Mouse (Mus musculus): ENCODE measurements around the gene Prr22. TPM values are rescaled to one million over a fixed set of nuclear protein-coding genes. Genes with fewer than 3 reads are reported as not detected.
A peak's percentile ranks its signal among the peaks of the same experiment; 100 is the strongest.

The Prr22 gene
- polyA plus RNA-seq, 1 experiment from 2014 or later = 1.8 TPM

GRCm38 (mm10) chr17:56766631-56767405 is 3.2 kb upstream of the Prr22 start:
- H3K9me3 ChIP-seq (ENCODE audit: low read length) = no peaks in the 10 kb centered on the region
- peaks cover 21% of the 10 kb centered on the region for H3K4me1 ChIP-seq (ENCODE audit: insufficient read depth, low read length)
- H3K27me3 ChIP-seq (ENCODE audit: insufficient read depth, low read length) = no peaks in the 10 kb centered on the region
- 95% methylated on average over 27 of the region's 27 CpGs for WGBS
- ATAC-seq (ENCODE audit: low FRiP score, low TSS enrichment) = no peak
- H3K4me3 ChIP-seq (ENCODE audit: low read length) = no peak overlapping the region
- peaks cover 41% of the 10 kb centered on the region for H3K36me3 ChIP-seq (ENCODE audit: insufficient read depth, low read length)
- H3K4me2 ChIP-seq (replicated peaks; ENCODE audit: low read depth, low read length) = no peak overlapping the region
- no peak overlapping the region for H3K27ac ChIP-seq (ENCODE audit: low read length)
- no peak overlapping the region for H3K9ac ChIP-seq (replicated peaks; ENCODE audit: low read length)

- no peaks in the 10 kb centered on the region for H3K27me3 ChIP-seq (ENCODE audit: insufficient read depth, low read length)
- H3K36me3 ChIP-seq (ENCODE audit: insufficient read depth, low read length) = peaks cover 41% of the 10 kb centered on the region
- H3K27ac ChIP-seq (ENCODE audit: low read length) = no peak overlapping the region
- no peak overlapping the region for H3K4me3 ChIP-seq (ENCODE audit: low read length)
- 94% methylated on average over 29 of the region's 29 CpGs for WGBS
- H3K4me2 ChIP-seq (replicated peaks; ENCODE audit: low read depth, low read length) = no peak overlapping the region
- H3K9ac ChIP-seq (replicated peaks; ENCODE audit: low read length) = no peak overlapping the region
- H3K9me3 ChIP-seq (ENCODE audit: low read length) = no peaks in the 10 kb centered on the region
- peaks cover 16% of the 10 kb centered on the region for H3K4me1 ChIP-seq (ENCODE audit: insufficient read depth, low read length)
- no peak for ATAC-seq (ENCODE audit: low FRiP score, low TSS enrichment)
These were observed 2.4 kb upstream of the Prr22 start for GRCm38 (mm10) chr17:56767531-56768135.

GRCm38 (mm10) chr17:56768941-56769340 is 1.1 kb upstream of the Prr22 start:
- H3K27me3 ChIP-seq (ENCODE audit: insufficient read depth, low read length) = no peaks in the 10 kb centered on the region
- H3K9ac ChIP-seq (replicated peaks; ENCODE audit: low read length) = no peak overlapping the region
- no peak overlapping the region for H3K4me3 ChIP-seq (ENCODE audit: low read length)
- H3K4me1 ChIP-seq (ENCODE audit: insufficient read depth, low read length) = peaks cover 10% of the 10 kb centered on the region
- no peak overlapping the region for H3K4me2 ChIP-seq (replicated peaks; ENCODE audit: low read depth, low read length)
- no peak for ATAC-seq (ENCODE audit: low FRiP score, low TSS enrichment)
- H3K36me3 ChIP-seq (ENCODE audit: insufficient read depth, low read length) = peaks cover 41% of the 10 kb centered on the region
- 94% methylated on average over 11 of the region's 11 CpGs for WGBS
- H3K27ac ChIP-seq (ENCODE audit: low read length) = no peak overlapping the region
- H3K9me3 ChIP-seq (ENCODE audit: low read length) = no peaks in the 10 kb centered on the region

GRCm38 (mm10) chr17:56777568-56777967 is 7.5 kb downstream of the Prr22 start:
- H3K27ac ChIP-seq (ENCODE audit: low read length) = no peak overlapping the region
- no peaks in the 10 kb centered on the region; the same call in 1 of the 2 replicates for H3K9me3 ChIP-seq (ENCODE audit: low read length)
- H3K27me3 ChIP-seq (ENCODE audit: insufficient read depth, low read length) = no peaks in the 10 kb centered on the region
- H3K4me2 ChIP-seq (replicated peaks; ENCODE audit: low read depth, low read length) = no peak overlapping the region
- H3K36me3 ChIP-seq (ENCODE audit: insufficient read depth, low read length) = no peaks in the 10 kb centered on the region
- H3K4me3 ChIP-seq (ENCODE audit: low read length) = no peak overlapping the region
- 93% methylated on average over 11 of the region's 11 CpGs for WGBS
- H3K4me1 ChIP-seq (ENCODE audit: insufficient read depth, low read length) = 0 out of 2 replicates have a peak, but pooled peaks cover 5% of the 10 kb centered on the region
- ATAC-seq (ENCODE audit: low FRiP score, low TSS enrichment) = no peak
- no peak overlapping the region for H3K9ac ChIP-seq (replicated peaks; ENCODE audit: low read length)

- H3K4me2 ChIP-seq (replicated peaks; ENCODE audit: low read depth, low read length) = no peak overlapping the region
- H3K27ac ChIP-seq (ENCODE audit: low read length) = no peak overlapping the region
- peak overlapping the region; percentile 3; the same call in 1 of the 2 replicates for H3K9ac ChIP-seq (replicated peaks; ENCODE audit: low read length)
- peak; percentile 64 for ATAC-seq (ENCODE audit: low FRiP score, low TSS enrichment)
- 32% methylated on average over 3 of the region's 3 CpGs for WGBS
- H3K36me3 ChIP-seq (ENCODE audit: insufficient read depth, low read length) = no peaks in the 10 kb centered on the region
- no peaks in the 10 kb centered on the region; the same call in 1 of the 2 replicates for H3K9me3 ChIP-seq (ENCODE audit: low read length)
- no peaks in the 10 kb centered on the region for H3K27me3 ChIP-seq (ENCODE audit: insufficient read depth, low read length)
- 0 out of 2 replicates have a peak, but pooled peaks cover 5% of the 10 kb centered on the region for H3K4me1 ChIP-seq (ENCODE audit: insufficient read depth, low read length)
- H3K4me3 ChIP-seq (ENCODE audit: low read length) = no peak overlapping the region
These were observed 8.8 kb downstream of the Prr22 start for GRCm38 (mm10) chr17:56778779-56779362.

GRCm38 (mm10) chr17:56780291-56780978 is 10.4 kb downstream of the Prr22 start:
- 76% methylated on average over 13 of the region's 13 CpGs for WGBS
- Histone ChIP-seq H3K27ac (ENCODE audit: low read length) (no peak overlapping the region), H3K4me1 (ENCODE audit: insufficient read depth, low read length) (0 out of 2 replicates have a peak, but pooled peaks cover 5% of the 10 kb centered on the region), H3K4me3 (ENCODE audit: low read length) (no peak overlapping the region), H3K27me3 (ENCODE audit: insufficient read depth, low read length) (no peaks in the 10 kb centered on the region), H3K36me3 (ENCODE audit: insufficient read depth, low read length) (no peaks in the 10 kb centered on the region), H3K9me3 (ENCODE audit: low read length) (no peaks in the 10 kb centered on the region; the same call in 1 of the 2 replicates), H3K4me2 (replicated peaks; ENCODE audit: low read depth, low read length) (no peak overlapping the region), H3K9ac (replicated peaks; ENCODE audit: low read length) (no peak overlapping the region)
- no peak; the same call in 1 of the 2 replicates for ATAC-seq (ENCODE audit: low FRiP score, low TSS enrichment)

GRCm38 (mm10) chr17:56788886-56789285 is 18.8 kb downstream of the Prr22 start:
- Histone ChIP-seq H3K4me3 (ENCODE audit: low read length) (no peak overlapping the region), H3K9ac (replicated peaks; ENCODE audit: low read length) (no peak overlapping the region), H3K36me3 (ENCODE audit: insufficient read depth, low read length) (no peaks in the 10 kb centered on the region), H3K27ac (ENCODE audit: low read length) (no peak overlapping the region), H3K4me1 (ENCODE audit: insufficient read depth, low read length) (no peaks in the 10 kb centered on the region), H3K4me2 (replicated peaks; ENCODE audit: low read depth, low read length) (no peak overlapping the region), H3K9me3 (ENCODE audit: low read length) (no peaks in the 10 kb centered on the region), H3K27me3 (ENCODE audit: insufficient read depth, low read length) (no peaks in the 10 kb centered on the region)
- no peak for ATAC-seq (ENCODE audit: low FRiP score, low TSS enrichment)
- WGBS = 70% methylated on average over 3 of the region's 3 CpGs

GRCm38 (mm10) chr17:56789286-56789685 is 19.2 kb downstream of the Prr22 start:
- 90% methylated on average over 6 of the region's 6 CpGs for WGBS
- Histone ChIP-seq H3K9me3 (ENCODE audit: low read length) (no peaks in the 10 kb centered on the region), H3K9ac (replicated peaks; ENCODE audit: low read length) (no peak overlapping the region), H3K36me3 (ENCODE audit: insufficient read depth, low read length) (no peaks in the 10 kb centered on the region), H3K27ac (ENCODE audit: low read length) (no peak overlapping the region), H3K4me1 (ENCODE audit: insufficient read depth, low read length) (no peaks in the 10 kb centered on the region), H3K27me3 (ENCODE audit: insufficient read depth, low read length) (no peaks in the 10 kb centered on the region), H3K4me3 (ENCODE audit: low read length) (no peak overlapping the region), H3K4me2 (replicated peaks; ENCODE audit: low read depth, low read length) (no peak overlapping the region)
- no peak for ATAC-seq (ENCODE audit: low FRiP score, low TSS enrichment)

- H3K9ac ChIP-seq (replicated peaks; ENCODE audit: low read length) = no peak overlapping the region
- H3K36me3 ChIP-seq (ENCODE audit: insufficient read depth, low read length) = no peaks in the 10 kb centered on the region
- H3K9me3 ChIP-seq (ENCODE audit: low read length) = no peaks in the 10 kb centered on the region
- H3K4me2 ChIP-seq (replicated peaks; ENCODE audit: low read depth, low read length) = no peak overlapping the region
- no peak overlapping the region for H3K4me3 ChIP-seq (ENCODE audit: low read length)
- no peak overlapping the region for H3K27ac ChIP-seq (ENCODE audit: low read length)
- no peaks in the 10 kb centered on the region for H3K27me3 ChIP-seq (ENCODE audit: insufficient read depth, low read length)
- H3K4me1 ChIP-seq (ENCODE audit: insufficient read depth, low read length) = no peaks in the 10 kb centered on the region
- no peak for ATAC-seq (ENCODE audit: low FRiP score, low TSS enrichment)
- 75% methylated on average over 3 of the region's 3 CpGs for WGBS
These were observed 22.5 kb downstream of the Prr22 start for GRCm38 (mm10) chr17:56792588-56792987.

All from kidney, embryonic 16.5 days (tissue).